Mouse (Mus musculus): ENCODE measurements around the gene Ctdsp2. TPM values are rescaled to one million over a fixed set of nuclear protein-coding genes. Genes with fewer than 3 reads are reported as not detected.

Gene Ctdsp2
- total RNA-seq (2023) = 110 and 128 TPM in 2 replicates

DNA sequence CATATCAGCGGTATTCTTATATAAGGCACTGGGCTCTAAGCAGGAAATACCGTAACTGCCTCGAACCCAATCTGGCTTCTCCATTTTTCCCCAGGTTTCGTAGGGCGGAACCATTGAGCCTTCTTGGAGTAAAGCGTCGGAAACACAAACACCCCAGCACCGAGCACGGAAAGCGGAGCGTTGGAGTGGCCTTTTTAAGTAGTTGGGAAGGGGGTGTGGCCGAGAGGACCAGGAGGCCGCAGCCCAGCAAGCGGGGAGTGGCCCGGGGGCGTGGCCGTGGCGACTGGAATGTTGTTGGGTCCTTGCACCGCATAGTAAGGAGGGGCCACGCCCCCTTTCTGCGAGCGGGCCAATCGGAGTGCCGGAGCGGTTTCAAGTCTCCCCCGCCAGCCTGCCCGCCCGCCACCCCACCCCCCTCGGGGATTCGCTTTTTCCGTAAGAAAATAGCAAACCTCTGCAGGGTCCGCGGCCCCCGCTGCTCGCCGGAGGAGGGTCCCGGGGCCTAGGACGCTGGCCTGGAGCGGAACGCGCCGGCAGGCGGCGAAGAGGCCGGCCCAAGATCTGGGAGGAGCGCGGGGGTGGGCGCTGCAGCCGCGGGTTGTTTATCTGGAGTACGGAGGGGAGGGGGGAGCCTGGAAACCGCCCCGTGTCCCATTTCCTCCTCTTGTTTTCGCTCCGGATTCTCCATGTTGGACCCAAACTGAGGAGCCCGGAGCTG, at the start of gene Ctdsp2:
Gene Ctdsp2, plus strand, starts transcription at position 441 of the 718 bp plus-strand sequence.

DNA sequence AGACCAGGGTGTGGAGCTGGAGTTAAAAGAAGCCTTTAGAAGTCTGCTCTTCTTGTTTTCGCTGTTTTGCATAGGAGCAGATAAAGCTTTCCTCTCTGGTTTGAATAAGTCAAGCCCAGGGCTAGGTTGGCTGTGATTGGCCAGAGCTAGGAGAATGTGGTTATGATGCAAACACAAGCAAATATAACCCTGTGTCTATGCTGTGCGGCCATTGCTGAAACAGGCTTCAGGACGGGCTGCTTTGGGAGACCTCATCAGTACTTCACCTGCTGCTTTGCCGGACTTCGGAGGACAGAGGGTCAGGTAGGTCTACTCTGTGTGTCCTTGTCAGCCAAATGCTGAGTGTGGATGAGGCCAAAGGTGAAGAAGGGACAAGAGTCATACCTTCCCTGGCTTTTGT, 22.0 kb downstream of the Ctdsp2 start, which contains the start of gene Avil:
Gene Avil, plus strand, starts transcription at position 181 of the 400 bp plus-strand sequence.

DNA sequence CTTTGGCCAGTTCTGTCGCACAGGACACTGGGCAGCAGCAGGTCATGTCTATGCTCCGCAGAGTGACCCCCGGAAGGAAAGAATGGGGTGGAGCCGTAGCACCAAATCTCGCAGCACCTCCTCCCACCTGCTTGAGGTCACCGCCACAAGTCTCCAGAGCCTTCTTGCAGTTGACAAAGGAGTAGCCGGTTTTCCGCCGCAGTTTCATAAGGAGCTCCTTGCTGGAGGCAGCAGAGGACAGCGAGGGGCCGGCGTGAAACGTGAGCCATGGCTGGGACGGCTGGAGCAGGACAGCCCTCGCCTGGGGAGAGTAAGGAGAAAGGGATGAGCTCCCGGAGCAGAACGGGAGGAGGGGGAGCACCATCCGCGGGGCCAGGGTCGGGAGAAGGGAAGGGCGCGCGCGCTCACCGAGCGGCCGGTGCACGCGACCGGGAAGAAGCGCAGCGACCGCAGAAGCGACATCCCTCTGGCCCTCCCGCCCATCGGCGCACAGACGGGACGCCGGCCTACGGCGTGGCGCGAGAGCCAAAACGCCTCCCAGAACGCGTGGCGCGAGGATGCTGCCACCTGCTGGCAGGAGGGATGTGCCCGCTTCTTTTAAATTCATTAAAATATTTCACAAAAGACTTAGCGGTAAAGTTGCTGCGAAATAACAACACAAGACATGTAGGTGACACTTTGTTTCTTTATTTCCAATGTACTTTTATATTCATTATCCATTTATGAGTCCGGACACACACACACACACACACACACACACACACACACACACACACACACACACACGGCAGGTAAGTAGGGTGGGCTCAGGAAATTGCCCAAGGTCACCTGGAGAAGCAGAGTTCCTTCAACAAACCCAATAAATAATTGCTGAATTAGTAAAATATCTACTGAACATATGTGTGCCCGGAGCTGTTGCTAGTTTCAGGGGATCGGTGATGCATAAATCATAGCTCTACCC, 52.1 kb downstream of the Ctdsp2 start, which contains the start of gene Tsfm:
Gene Tsfm, minus strand, starts transcription at position 505 of the 961 bp plus-strand sequence.

DNA sequence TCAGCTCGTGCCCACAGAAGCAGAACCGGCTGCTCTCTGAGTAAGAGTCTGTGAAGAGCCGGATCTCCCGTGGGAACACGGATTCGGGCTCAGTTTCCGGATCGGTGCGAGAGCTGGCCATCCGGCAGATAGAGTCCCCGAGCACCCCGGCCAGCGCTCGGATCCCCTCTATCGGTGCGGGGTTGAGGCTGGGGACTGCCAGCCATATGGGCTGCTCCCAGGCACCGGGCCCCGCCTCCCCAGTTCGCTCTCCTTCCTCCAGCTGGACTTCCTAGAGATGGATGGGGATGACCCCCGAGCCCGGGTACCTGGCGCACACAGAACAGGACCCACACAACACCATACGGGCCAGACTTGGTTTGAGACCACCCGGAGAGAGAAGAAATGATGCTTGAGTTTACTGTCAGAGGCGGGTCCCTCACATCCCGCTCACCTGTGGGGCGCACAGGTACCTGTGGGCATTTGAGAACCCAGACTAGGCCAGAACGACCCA, 62.8 kb downstream of the Ctdsp2 start, which contains the start of the genes Mettl1 and Eef1akmt3:
Gene Mettl1, plus strand, starts transcription at position 141 of the 493 bp plus-strand sequence.
Gene Eef1akmt3, minus strand, starts transcription at position 240 of the 493 bp plus-strand sequence.

DNA sequence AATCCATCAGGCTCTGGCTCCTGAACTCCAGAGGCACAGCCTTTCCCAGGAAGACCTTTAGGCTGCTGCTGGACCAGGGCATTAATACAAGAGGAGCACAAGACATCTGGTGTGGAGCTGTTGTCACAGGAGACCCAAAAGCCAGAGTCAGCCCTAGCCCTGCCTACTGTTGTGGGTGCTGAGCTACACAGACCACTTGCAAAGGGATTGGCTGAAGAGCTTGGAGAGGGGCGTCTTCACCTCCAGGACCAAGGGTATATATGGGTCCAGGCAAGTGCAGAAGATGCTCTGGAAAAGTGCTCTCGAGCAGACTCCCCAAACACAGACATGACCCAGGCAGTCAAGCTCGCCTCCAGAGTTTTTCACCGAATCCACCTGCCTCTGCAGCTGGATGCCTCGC, 69.4 kb downstream of the Ctdsp2 start, which contains the start of gene Cyp27b1:
Gene Cyp27b1, plus strand, starts transcription at position 297 of the 400 bp plus-strand sequence.

Other genes with a start within 250 kb of the Ctdsp2 start
- 2.1 and 3.3 TPM in 2 replicates for gene Atp23, start 77.4 kb upstream of the Ctdsp2 start, total RNA-seq (2023)
- 0.19 TPM in 1 of 2 replicates, not detected in the other for gene Avil, start 22.0 kb downstream of the Ctdsp2 start, total RNA-seq (2023)
- gene Tsfm, start 52.1 kb downstream of the Ctdsp2 start, total RNA-seq (2023) = 8.8 and 10.2 TPM in 2 replicates
- gene Mettl1, start 62.7 kb downstream of the Ctdsp2 start, total RNA-seq (2023) = 1.9 and 3.1 TPM in 2 replicates
- gene Eef1akmt3, start 62.8 kb downstream of the Ctdsp2 start, total RNA-seq (2023) = not detected in 2 replicates
- not detected in 2 replicates for gene Cyp27b1, start 69.5 kb downstream of the Ctdsp2 start, total RNA-seq (2023)
- not detected in 2 replicates for gene March9, start 81.5 kb downstream of the Ctdsp2 start, total RNA-seq (2023)
- gene Cdk4, start 84.8 kb downstream of the Ctdsp2 start, total RNA-seq (2023) = 64.9 and 82.5 TPM in 2 replicates
- gene Tspan31, start 91.5 kb downstream of the Ctdsp2 start, total RNA-seq (2023) = 21.0 and 21.9 TPM in 2 replicates
- 48.7 and 56.4 TPM in 2 replicates for gene Agap2, start 96.6 kb downstream of the Ctdsp2 start, total RNA-seq (2023)
- 96.0 and 111 TPM in 2 replicates for gene Os9, start 142.4 kb downstream of the Ctdsp2 start, total RNA-seq (2023)
- gene B4galnt1, start 186.5 kb downstream of the Ctdsp2 start, total RNA-seq (2023) = 90.5 and 91.7 TPM in 2 replicates
- gene Slc26a10, start 201.9 kb downstream of the Ctdsp2 start, total RNA-seq (2023) = not detected in 2 replicates
- gene Arhgef25, start 211.4 kb downstream of the Ctdsp2 start, total RNA-seq (2023) = not detected in 2 replicates
- 13.5 and 23.8 TPM in 2 replicates for gene Dtx3, start 217.0 kb downstream of the Ctdsp2 start, total RNA-seq (2023)
- 34.4 and 42.1 TPM in 2 replicates for gene Pip4k2c, start 232.9 kb downstream of the Ctdsp2 start, total RNA-seq (2023)

Data from neutrophil, adult 65 days (primary cell).